Mouse (Mus musculus): Measurements from ENCODE around the gene Dhx34.

DNA sequence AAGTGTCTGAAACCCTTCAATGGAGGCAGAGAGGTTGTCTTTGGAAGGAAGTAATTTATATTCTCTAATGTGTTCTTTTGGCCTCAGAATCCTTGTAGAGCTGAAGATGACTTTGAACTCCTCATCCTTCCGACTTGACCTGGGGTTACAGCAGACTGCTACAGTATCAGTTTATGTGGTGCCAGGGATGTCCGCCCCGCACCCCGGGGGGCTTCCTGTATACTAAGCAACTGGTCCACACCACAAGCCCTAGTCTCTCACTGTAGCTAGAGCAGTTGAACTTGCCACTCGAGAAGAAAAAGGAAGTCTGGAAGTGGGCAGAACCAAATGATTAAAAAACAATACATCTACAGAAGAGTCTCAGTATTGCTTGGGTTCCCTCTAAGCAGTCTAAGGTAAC, 42.0 kb upstream of the Dhx34 start:
- no peak for TF ChIP-seq MAFK (IDR thresholded peaks at IDR 0.05; ENCODE audit: insufficient read depth, low read depth, low read length)
- TF ChIP-seq CHD2 (IDR thresholded peaks at IDR 0.05; ENCODE audit: low read depth, low read length) = no peak
